Mouse (Mus musculus): Measurements from ENCODE around the gene Rundc3a. TPM values are rescaled to one million over a fixed set of nuclear protein-coding genes. Genes with fewer than 3 reads are reported as not detected.

The Rundc3a gene
- polyA plus RNA-seq, 1 experiment from 2014 or later = 5.3 TPM

DNA sequence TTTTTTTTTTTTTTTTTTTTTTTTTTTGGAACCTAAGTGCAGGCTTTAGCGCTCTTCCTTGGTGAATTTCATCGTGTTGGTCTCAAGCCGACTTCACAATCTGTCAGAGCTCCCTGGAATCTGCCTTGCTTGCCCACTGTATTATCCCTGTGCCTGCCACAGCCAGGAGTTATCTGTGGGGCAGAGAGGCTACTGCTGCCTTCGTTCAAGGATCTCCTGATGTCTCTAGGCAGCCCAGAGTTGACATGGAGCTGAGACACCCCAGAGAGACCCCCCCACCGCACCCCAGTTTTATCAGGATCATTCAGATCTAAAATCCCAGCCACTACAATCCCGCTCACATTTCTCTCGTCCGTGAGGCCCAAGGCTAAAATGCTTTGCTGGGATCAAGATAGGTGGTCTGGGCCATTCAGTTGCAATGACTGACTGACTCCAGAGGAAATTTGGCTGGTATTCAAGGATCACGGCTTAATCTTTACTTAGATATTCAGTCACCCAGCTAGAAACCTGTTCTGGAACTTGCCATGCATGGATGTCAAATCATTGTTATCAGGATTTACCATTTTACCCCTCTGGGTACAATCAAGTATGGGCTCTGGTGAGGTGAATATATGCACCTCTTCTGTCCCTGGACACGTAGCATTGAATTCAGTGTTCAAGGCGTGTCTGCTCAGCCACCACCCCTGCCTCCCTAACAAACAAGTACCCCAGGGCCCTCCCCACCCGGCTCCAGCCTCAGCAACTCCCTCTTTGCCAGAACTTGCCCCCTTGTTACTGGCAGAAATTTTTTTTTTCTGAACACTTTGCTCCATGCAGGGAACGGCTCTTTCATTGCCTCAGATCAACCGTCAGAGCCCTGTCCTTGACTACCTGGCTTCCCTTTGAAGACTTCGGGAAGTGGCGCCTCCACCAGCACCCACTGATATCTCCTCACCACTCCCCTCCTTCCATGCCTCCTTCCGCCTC, 56.1 kb downstream of the Rundc3a start:
- Histone ChIP-seq H3K9me3 (ENCODE audit: control insufficient read depth) (no peaks in the 10 kb centered on the region), H3K27me3 (replicated peaks; ENCODE audit: control insufficient read depth, insufficient read depth, low read length) (peaks cover 41% of the 10 kb centered on the region), H3K27ac (ENCODE audit: low read depth, low read length) (no peak overlapping the region), H3K9ac (ENCODE audit: low read depth, low read length) (no peak overlapping the region), H3K36me3 (ENCODE audit: control insufficient read depth, insufficient read depth) (no peaks in the 10 kb centered on the region), H3K4me3 (ENCODE audit: low read depth, low read length) (no peak overlapping the region), H3K4me1 (replicated peaks; ENCODE audit: control insufficient read depth, insufficient read depth, low read length) (no peaks in the 10 kb centered on the region), H3K4me2 (replicated peaks; ENCODE audit: low read depth) (no peak overlapping the region)
- ATAC-seq = no peak
- no peak for TF ChIP-seq CTCF (IDR thresholded peaks at IDR 0.05; ENCODE audit: low read depth)
- 35% methylated on average over 17 of the region's 17 CpGs for WGBS

Small RNAs within 50 kb of the gene (microRNA-seq; reads per million reads assigned to microRNA genes)
- gene Mir6930 = not detected

Other genes with a start within 250 kb of the Rundc3a start
- gene Nags, start 247.9 kb upstream of the Rundc3a start, polyA plus RNA-seq (2015; fragmentation: Nextera tagmentation; extraction: Ambion mirVana) = 37.9 and 40.4 TPM in 2 replicates
- 10.9 and 11.4 TPM in 2 replicates for gene Tmem101, start 237.0 kb upstream of the Rundc3a start, polyA plus RNA-seq (2015; fragmentation: Nextera tagmentation; extraction: Ambion mirVana)
- 103 and 107 TPM in 2 replicates for gene Lsm12, start 208.1 kb upstream of the Rundc3a start, polyA plus RNA-seq (2015; fragmentation: Nextera tagmentation; extraction: Ambion mirVana)
- 20.4 and 21.1 TPM in 2 replicates for gene G6pc3, start 203.8 kb upstream of the Rundc3a start, polyA plus RNA-seq (2015; fragmentation: Nextera tagmentation; extraction: Ambion mirVana)
- 30.1 and 30.4 TPM in 2 replicates for gene Hdac5, start 163.2 kb upstream of the Rundc3a start, polyA plus RNA-seq (2015; fragmentation: Nextera tagmentation; extraction: Ambion mirVana)
- gene BC030867, start 144.5 kb upstream of the Rundc3a start, polyA plus RNA-seq (2015; fragmentation: Nextera tagmentation; extraction: Ambion mirVana) = 2.7 and 3.4 TPM in 2 replicates
- gene Asb16, start 124.7 kb upstream of the Rundc3a start, polyA plus RNA-seq (2015; fragmentation: Nextera tagmentation; extraction: Ambion mirVana) = 0.05 and 0.09 TPM in 2 replicates
- 43.3 and 44.2 TPM in 2 replicates for gene Tmub2, start 108.5 kb upstream of the Rundc3a start, polyA plus RNA-seq (2015; fragmentation: Nextera tagmentation; extraction: Ambion mirVana)
- gene Atxn7l3, start 96.8 kb upstream of the Rundc3a start, polyA plus RNA-seq (2015; fragmentation: Nextera tagmentation; extraction: Ambion mirVana) = 8.6 and 10.5 TPM in 2 replicates
- 39.6 and 41.9 TPM in 2 replicates for gene Ubtf, start 73.7 kb upstream of the Rundc3a start, polyA plus RNA-seq (2015; fragmentation: Nextera tagmentation; extraction: Ambion mirVana)
- 0.29 and 0.34 TPM in 2 replicates for gene Slc4a1, start 27.2 kb upstream of the Rundc3a start, polyA plus RNA-seq (2015; fragmentation: Nextera tagmentation; extraction: Ambion mirVana)
- gene Slc25a39, start 14.5 kb downstream of the Rundc3a start, polyA plus RNA-seq (2015; fragmentation: Nextera tagmentation; extraction: Ambion mirVana) = 283 and 296 TPM in 2 replicates
- 339 and 382 TPM in 2 replicates for gene Grn, start 36.9 kb downstream of the Rundc3a start, polyA plus RNA-seq (2015; fragmentation: Nextera tagmentation; extraction: Ambion mirVana)
- 1.7 and 1.8 TPM in 2 replicates for gene Fam171a2, start 54.3 kb downstream of the Rundc3a start, polyA plus RNA-seq (2015; fragmentation: Nextera tagmentation; extraction: Ambion mirVana)
- 2.5 and 2.6 TPM in 2 replicates for gene Itga2b, start 76.7 kb downstream of the Rundc3a start, polyA plus RNA-seq (2015; fragmentation: Nextera tagmentation; extraction: Ambion mirVana)
- gene Gpatch8, start 163.0 kb downstream of the Rundc3a start, polyA plus RNA-seq (2015; fragmentation: Nextera tagmentation; extraction: Ambion mirVana) = 18.9 and 22.3 TPM in 2 replicates
- 11.2 and 12.7 TPM in 2 replicates for gene Gm11627, start 186.1 kb downstream of the Rundc3a start, polyA plus RNA-seq (2015; fragmentation: Nextera tagmentation; extraction: Ambion mirVana)
- gene Fzd2, start 211.0 kb downstream of the Rundc3a start, polyA plus RNA-seq (2015; fragmentation: Nextera tagmentation; extraction: Ambion mirVana) = 6.0 and 6.2 TPM in 2 replicates

Data from intestine, postnatal 0 days (tissue).